Mouse (Mus musculus) kidney, postnatal 14 days (tissue): ENCODE results near the gene Tectb.

Experiments used
- DNase-seq: peaks from one replicate; pipeline ENCODE4 v3.0.0; 2022; ENCODE audit warnings: mixed read lengths

The Tectb gene

DNA sequence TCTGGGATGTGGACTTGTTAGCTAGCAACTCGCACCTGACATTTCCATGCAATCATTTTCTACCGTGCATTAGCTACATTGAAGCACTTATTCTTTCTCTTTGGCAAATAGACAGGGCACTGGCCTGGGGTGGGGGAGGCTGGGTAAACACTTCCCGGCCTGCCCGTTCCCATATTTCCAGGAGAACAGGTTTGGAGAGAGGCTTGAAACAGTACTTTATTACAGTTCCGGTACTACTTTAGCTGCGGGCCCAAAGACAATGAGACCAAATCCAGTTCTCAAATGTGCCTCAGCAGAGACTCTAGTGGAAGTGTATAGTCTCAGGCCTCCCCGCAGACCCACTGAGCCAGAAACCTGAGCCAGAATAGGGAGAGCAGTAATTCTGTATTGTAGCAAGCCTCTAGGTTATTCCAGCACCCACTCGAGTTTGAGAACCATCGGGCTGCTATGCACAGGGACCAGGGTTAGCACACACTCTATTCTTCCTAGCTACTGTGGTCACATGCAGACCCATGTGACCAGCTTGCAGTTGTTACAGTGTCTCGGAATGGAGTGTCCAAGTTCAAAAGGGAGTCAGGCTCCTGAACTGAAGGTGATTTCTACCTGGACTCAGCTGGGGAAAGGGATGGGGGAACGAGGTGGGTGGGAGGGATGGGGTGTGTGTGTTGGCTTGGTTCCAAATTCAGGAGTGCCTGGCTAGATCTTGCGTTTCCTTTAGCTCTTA is 33.2 kb downstream of the Tectb start:
- no peak for DNase-seq

DNA sequence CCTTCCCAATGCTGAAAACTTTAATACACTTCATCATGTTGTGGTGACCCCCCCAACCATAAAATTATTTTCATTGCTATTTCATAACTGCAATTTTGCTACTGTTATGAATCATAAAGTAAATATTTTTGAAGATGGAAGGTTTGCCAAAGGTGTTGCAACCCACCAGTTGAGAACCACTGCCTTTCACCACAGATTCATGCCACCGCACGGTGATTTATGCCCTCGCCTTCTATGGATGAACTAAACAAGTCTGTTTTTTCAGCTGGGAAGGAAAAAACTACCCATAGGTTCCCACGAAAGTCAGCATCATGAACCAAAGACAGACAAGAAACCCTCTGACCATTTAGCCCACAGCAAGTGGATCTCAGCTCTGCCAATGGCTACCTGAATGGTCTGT is 36.3 kb downstream of the Tectb start:
- no peak for DNase-seq

DNA sequence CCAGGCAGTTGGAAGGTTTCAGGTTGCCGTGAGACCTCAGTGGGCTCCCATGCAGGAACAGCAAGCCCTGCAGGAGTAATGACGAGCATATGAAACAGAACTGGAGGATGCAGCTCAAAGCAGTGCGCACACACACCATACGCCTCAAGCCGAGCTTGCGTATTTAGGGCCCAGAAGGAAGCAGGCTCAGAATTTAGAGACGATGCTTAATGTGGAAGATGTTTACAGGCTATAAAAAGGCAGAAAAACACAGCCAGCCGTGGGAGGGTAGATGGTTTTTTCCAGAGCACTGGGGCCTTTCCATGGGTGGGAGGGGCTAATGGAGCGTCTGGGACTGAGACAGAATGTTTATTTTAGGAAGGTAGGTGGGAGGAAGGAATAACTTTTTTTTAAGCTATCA is 36.8 kb downstream of the Tectb start:
- DNase-seq, result peak; percentile 60

GRCm38 (mm10) chr19:55218192-55218739 is 37.7 kb downstream of the Tectb start:
- DNase-seq, result peak; percentile 88

DNA sequence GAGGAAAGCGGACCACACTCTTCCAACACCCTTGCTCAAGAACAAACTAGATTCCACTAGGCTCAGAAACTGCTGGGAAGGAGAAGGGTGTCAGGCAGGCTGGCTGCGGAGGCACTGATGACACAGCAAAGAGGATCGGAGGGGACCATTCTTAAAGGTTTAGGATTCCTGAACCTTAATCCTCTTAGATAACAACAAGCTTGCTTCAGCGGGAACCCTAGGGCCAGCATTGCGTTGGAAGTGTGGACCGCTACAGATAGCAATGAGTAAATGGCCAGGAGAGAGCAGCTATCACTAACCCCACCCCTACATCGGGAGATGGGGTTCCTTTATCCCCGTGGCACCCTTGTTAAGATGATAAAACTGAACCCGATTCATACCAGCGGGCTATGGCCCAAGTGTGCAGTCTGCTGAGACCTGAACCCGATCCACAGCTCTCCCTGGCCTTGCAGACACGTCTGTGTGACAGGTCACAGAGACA is 38.2 kb downstream of the Tectb start:
- DNase-seq, result no peak

GRCm38 (mm10) chr19:55219359-55219758 is 38.8 kb downstream of the Tectb start:
- peak; percentile 46 for DNase-seq

DNA sequence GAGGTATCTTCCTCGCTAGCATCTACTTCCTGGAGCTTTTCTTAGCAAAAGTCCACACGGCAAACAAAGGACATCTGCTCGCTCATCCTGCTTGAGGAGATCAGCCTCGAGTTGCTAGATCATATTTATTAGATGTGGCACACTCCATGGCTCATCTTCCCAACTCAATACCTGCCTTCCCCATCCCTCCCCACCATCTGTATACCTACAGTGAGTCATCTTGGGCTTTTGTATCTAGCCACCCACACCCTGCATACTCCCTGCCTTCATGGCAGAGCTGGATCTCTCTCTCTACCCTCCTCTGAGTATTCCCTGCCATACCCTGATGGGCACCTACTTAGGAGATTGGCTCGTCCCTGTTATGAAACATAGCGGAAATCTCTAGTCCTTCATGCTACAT is 40.7 kb downstream of the Tectb start:
- DNase-seq, result no peak

DNA sequence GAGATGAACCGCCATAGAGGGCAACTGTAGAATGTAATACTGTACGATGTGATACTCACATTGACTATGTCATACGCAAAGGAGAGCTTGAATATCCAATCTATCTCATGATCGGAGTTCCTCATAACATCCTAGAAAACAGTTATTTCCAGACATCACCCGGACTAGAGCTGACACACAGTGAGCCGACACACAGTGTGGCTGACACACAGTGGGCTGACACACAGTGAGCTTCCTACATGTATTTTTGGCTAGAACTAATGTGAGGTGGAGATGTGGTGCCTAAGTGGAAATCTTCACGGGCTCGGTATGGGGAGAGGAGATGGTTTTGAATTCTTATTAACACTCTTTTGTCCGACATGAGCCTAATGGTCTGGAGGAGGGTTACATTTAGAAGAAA is 41.7 kb downstream of the Tectb start:
- DNase-seq, result no peak

GRCm38 (mm10) chr19:55226621-55227020 is 46.1 kb downstream of the Tectb start:
- DNase-seq, result no peak

DNA sequence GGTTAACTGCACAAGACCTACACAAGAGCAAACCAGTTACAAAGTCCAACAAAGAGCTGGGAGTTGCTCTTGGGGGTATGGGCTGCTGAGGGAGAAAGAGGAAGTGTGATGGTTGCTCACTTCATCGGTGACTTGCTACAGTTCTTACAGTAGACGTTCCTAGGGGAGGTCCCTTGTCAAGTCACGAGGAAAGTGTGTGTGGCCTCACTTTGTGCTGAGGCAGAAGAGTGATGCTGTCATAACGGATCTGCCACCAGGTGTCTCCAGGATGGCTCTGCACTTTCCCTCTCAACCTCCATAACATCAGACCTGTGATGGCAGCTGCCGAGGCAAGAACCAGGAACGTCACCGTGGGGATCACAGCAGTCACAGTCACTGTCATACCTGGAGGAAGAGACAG is 46.6 kb downstream of the Tectb start:
- DNase-seq, result no peak

- DNase-seq, result no peak
Measured at GRCm38 (mm10) chr19:55231081-55231480, 50.5 kb downstream of the Tectb start.

GRCm38 (mm10) chr19:55232136-55232535 is 51.6 kb downstream of the Tectb start:
- peak; percentile 43 for DNase-seq

- DNase-seq, result peak; percentile 77
Measured at GRCm38 (mm10) chr19:55236026-55236425, 55.5 kb downstream of the Tectb start.

- no peak for DNase-seq
Measured at GRCm38 (mm10) chr19:55236564-55236963, 56.0 kb downstream of the Tectb start.

DNA sequence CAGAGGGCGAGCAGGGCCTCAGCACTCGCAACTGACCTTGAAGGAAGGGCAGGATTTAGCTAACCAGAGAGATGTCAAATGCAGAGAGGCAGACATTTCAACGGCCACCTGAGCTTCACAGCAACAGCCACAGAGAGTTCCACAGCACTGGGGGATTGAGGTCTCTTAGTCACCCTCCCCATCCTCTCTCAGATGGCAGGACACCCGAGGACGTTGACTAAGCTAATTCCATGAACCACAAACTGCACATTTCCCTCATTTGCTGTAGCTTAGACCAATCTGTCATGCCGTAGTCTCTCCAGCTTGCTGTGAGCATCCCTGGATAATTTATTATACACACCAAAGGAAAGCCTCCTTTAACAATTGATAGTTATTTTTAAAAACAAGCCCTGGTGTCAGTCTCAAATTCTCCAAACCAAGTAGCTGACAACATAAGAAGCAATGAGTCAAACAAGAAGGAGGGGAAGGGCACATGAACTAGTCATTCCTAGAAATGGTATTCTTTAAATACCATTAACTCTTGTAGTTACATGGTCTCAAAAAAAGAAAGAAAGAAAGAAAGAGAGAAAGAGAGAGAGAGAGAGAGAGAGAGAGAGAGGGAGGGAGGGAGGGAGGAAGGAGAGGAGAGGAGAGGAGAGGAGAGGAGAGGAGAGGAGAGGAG is 59.4 kb downstream of the Tectb start:
- DNase-seq, result no peak

- DNase-seq, result no peak
Measured at GRCm38 (mm10) chr19:55241186-55241645, 60.7 kb downstream of the Tectb start, which contains the start of gene Gucy2g. Gene Gucy2g (minus strand): TSS chr19:55241236.

- DNase-seq, result peak; percentile 87
Measured at GRCm38 (mm10) chr19:55244791-55245231, 64.3 kb downstream of the Tectb start.
